Mouse (Mus musculus): ENCODE measurements around the gene Olfr477.
"Not testable (repeated sequence)": the region's sequence is repeated elsewhere in the genome, so short reads cannot be mapped to it uniquely, and the experiment has no call there.

Olfr477 gene

DNA sequence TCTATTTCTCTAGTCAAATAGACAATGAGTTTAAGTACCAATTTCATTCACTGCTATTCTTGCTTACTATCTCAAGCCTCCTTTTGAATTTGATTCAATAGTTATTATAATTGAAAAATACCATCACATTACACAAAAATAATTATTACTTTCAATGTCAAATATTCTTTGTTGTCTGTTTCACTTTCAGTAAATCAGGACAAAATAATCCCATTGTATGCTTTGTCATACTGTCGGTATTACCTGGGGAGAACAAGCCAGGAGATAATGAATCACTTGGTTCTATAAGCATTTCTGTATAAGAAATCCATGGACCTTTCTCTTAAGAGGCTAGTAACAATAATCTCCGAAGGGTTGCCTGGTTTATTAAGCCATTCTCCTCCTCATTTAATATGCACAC is at the start of gene Olfr477:
Gene Olfr477, plus strand, starts transcription at position 301 of the 400 bp plus-strand sequence.
- DNase-seq (ENCODE audit: low spot score) = no peak

DNA sequence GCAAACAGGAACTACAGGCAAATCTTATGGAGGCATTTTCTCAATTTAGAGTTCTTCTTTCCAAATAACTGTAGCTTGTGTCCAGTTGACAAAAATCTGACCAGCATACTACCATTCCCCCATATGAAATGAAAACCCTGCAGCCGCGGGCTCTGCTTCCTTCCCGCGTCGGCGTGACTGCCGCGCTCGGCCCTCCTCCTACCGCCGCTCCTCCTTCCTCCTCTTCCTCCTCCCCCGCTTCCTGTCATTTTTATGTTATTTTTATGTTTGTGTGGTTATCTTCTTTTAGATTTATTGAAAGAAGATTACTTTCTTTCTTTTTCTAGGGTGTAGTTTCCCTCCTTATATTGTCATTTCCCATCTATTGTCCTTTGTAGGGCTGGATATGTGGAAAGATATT is 34.0 kb upstream of the Olfr477 start:
- not testable (repeated sequence) for DNase-seq (ENCODE audit: low spot score)

GRCm38 (mm10) chr7:107954343-107954742 is 32.1 kb upstream of the Olfr477 start, which contains the start of gene Olfr474:
Gene Olfr474, plus strand, starts transcription at chr7:107954643.
- no peak for DNase-seq (ENCODE audit: low spot score)

- DNase-seq (ENCODE audit: low spot score) = no peak
Observed at GRCm38 (mm10) chr7:107964503-107964902, 22.0 kb upstream of the Olfr477 start, which contains the start of gene Olfr476. Gene Olfr476, plus strand, starts transcription at chr7:107964803.

DNA sequence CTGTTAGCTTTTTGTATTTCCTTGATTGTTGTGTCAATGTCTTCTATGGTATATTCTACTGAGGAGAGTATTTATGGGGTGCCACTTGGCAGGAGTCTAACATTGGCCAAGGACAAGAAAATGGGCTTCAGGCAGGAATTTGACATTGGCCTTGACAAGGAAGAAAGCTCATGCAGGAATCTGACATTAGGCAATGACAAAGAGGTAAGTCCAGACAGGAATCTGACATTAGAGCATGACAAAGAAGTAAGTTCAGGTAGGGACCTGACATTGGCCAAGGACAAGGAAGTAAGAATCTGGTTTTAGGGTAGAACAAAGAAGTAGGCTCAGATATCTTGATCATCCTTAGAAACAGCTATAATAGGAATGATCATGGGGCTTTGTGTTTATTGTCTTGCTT is 27.8 kb downstream of the Olfr477 start:
- not testable (repeated sequence) for DNase-seq (ENCODE audit: low spot score)

DNA sequence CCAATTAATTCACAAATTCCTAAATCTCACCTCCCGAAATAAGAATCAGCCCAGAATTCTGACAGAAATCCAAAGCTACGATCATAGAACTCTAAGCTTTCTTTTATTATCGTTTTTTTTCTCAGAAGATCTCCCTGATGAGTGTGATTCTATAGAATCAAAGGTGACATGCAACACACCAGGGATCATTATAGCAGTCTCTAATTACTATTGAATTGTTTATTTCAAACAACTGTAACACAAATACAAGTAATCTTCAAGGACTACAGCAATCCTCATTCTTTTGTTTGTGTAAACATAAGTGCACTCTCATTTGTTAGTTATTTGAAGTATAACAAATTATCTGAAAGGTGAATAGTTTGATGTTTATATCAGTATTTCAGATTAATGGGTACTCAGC is 47.4 kb downstream of the Olfr477 start, which contains the start of gene Olfr478:
Gene Olfr478, minus strand, starts transcription at position 101 of the 400 bp plus-strand sequence.
- DNase-seq (ENCODE audit: low spot score) = no peak

All from c-Kit-positive CD71-positive TER-119-positive erythroid progenitor cells, embryonic 14.5 days (primary cell).